Mouse (Mus musculus) bone marrow, adult 2 months (tissue): ENCODE data around the gene Frmpd2. TPM values are rescaled to one million over a fixed set of nuclear protein-coding genes. Genes with fewer than 3 reads are reported as not detected.

Experiments
- H3K27ac ChIP-seq: fragments of 200-500 bp; 2 replicates; pipeline ENCODE4 v1.5.1; 2012; ENCODE audit warnings: low read depth, mild to moderate bottlenecking, control low read depth, inconsistent platforms, low read length; ENCODE audit not compliant: control insufficient read depth, poor library complexity, insufficient read depth
- H3K4me1 ChIP-seq: fragments of 200-500 bp; 2 replicates; pipeline ENCODE4 v1.6.1; 2011; ENCODE audit warnings: low read length; ENCODE audit not compliant: control insufficient read depth, insufficient read depth
- H3K4me3 ChIP-seq: fragments of 200-500 bp; replicated peaks from 2 replicates; pipeline ENCODE3; 2011; ENCODE audit warnings: mild to moderate bottlenecking, low read depth, low read length, control low read depth; ENCODE audit not compliant: control insufficient read depth
- CTCF ChIP-seq: fragments of 200-500 bp; IDR thresholded peaks from 2 replicates; pipeline ENCODE4 v1.5.1; 2011; ENCODE audit warnings: low read length, control low read depth; ENCODE audit not compliant: control insufficient read depth, insufficient read depth
- POLR2A ChIP-seq: fragments of 200-500 bp; IDR thresholded peaks from 2 replicates; pipeline ENCODE4 v1.6.1; 2011; ENCODE audit warnings: low read depth, mild to moderate bottlenecking, control low read depth, low read length, borderline replicate concordance; ENCODE audit not compliant: control insufficient read depth
- WGBS: fragments of 180-500 bp; shearing (Covaris S2); methylation state at CpG from one replicate; pipeline ENCODE4 v1.1.7; 2018; 5-methylcytosine and 5-hydroxymethylcytosine counted together
- polyA plus RNA-seq: library from polyadenylated mRNA; stranded (reverse); fragments of >200 nt; gene quantifications from 2 replicates; pipeline ENCODE4 v1.2.4, GENCODE M21; 2011; ENCODE audit warnings: low replicate concordance; ENCODE audit not compliant: missing spikeins, insufficient read depth, insufficient read length

The Frmpd2 gene
- polyA plus RNA-seq, 1 experiment, result not detected

- Histone ChIP-seq H3K4me1 (no peaks in the 10 kb centered on the region), H3K4me3 (no peak overlapping the region), H3K27ac (no peak overlapping the region)
- whole genome bisulfite sequencing, result 70% methylated on average over 4 of the region's 4 CpGs
- TF ChIP-seq POLR2A, result no peak
- TF ChIP-seq CTCF, result no peak
These were observed 23.7 kb downstream of the Frmpd2 start for GRCm38 (mm10) chr14:33495226-33495625.

GRCm38 (mm10) chr14:33497418-33497817 lies 25.9 kb downstream of the Frmpd2 start:
- WGBS, result 79% methylated on average over 5 of the region's 5 CpGs
- Histone ChIP-seq H3K4me3 (no peak overlapping the region), H3K4me1 (no peaks in the 10 kb centered on the region), H3K27ac (no peak overlapping the region)
- TF ChIP-seq CTCF (no peak), POLR2A (no peak)

GRCm38 (mm10) chr14:33498849-33499248 lies 27.4 kb downstream of the Frmpd2 start:
- 63% methylated on average over 3 of the region's 3 CpGs for WGBS
- TF ChIP-seq CTCF, result no peak
- no peak for TF ChIP-seq POLR2A
- Histone ChIP-seq H3K4me3 (no peak overlapping the region), H3K4me1 (no peaks in the 10 kb centered on the region), H3K27ac (no peak overlapping the region)

DNA sequence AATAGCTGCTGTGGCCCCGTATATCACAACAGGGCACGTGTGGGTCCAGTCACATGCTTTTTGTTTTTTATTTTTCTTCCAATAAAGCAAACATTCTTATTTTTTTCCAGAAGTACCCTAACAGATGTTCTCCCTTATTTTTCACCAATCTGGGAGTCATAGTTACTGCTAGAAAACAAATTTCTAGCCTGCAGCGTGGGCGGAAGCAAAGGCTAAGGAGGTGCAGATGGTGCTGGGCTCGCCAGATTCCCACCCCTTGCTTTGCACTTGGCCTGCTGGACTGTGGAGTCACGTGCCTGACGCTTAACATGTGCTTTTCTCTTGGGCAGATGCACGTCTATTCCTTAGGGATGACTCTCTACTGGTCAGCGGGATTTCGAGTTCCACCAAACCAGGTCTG lies 29.1 kb downstream of the Frmpd2 start:
- no peaks in the 10 kb centered on the region for H3K4me1 ChIP-seq
- 75% methylated on average over 10 of the region's 10 CpGs for WGBS
- no peak overlapping the region for H3K27ac ChIP-seq
- no peak overlapping the region for H3K4me3 ChIP-seq
- TF ChIP-seq POLR2A (no peak), CTCF (no peak)

- 89% methylated on average over 9 of the region's 9 CpGs for WGBS
- TF ChIP-seq CTCF, result no peak
- TF ChIP-seq POLR2A, result no peak
- H3K4me1 ChIP-seq, result no peaks in the 10 kb centered on the region
- no peak overlapping the region for H3K4me3 ChIP-seq
- H3K27ac ChIP-seq, result no peak overlapping the region
These were observed 31.8 kb downstream of the Frmpd2 start for GRCm38 (mm10) chr14:33503311-33503710.

DNA sequence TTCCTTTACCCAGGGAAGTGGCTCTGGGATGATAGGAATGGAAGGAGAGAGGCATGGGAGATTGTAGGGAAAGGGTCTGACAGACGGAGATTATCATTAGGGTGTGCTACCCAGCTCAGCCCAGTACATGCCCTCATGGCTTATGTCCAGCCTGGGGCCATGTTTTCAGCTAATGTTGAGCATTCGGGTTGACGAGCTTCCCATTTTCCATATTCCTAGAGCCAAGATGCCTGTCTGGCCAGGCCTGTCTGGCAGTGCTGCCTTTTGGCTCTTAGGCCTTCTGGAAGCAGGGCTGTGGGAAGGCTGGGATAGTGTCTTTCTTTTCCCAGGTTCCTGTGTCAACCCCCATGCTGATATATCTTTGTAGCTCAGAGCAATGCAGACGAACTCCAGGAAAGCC lies 35.2 kb downstream of the Frmpd2 start:
- Histone ChIP-seq H3K27ac (no peak overlapping the region), H3K4me1 (no peaks in the 10 kb centered on the region), H3K4me3 (no peak overlapping the region)
- 71% methylated on average over 4 of the region's 4 CpGs for WGBS
- no peak for TF ChIP-seq POLR2A
- no peak for TF ChIP-seq CTCF

GRCm38 (mm10) chr14:33508660-33509059 lies 37.2 kb downstream of the Frmpd2 start:
- Histone ChIP-seq H3K4me1 (no peaks in the 10 kb centered on the region), H3K27ac (no peak overlapping the region), H3K4me3 (no peak overlapping the region)
- no peak for TF ChIP-seq POLR2A
- no peak for TF ChIP-seq CTCF
- WGBS, result 63% methylated on average over 1 of the region's 1 CpGs

GRCm38 (mm10) chr14:33513877-33514276 lies 42.4 kb downstream of the Frmpd2 start:
- Histone ChIP-seq H3K4me1 (no peaks in the 10 kb centered on the region), H3K4me3 (no peak overlapping the region), H3K27ac (no peak overlapping the region)
- 47% methylated on average over 5 of the region's 5 CpGs for WGBS
- no peak for TF ChIP-seq CTCF
- no peak for TF ChIP-seq POLR2A

DNA sequence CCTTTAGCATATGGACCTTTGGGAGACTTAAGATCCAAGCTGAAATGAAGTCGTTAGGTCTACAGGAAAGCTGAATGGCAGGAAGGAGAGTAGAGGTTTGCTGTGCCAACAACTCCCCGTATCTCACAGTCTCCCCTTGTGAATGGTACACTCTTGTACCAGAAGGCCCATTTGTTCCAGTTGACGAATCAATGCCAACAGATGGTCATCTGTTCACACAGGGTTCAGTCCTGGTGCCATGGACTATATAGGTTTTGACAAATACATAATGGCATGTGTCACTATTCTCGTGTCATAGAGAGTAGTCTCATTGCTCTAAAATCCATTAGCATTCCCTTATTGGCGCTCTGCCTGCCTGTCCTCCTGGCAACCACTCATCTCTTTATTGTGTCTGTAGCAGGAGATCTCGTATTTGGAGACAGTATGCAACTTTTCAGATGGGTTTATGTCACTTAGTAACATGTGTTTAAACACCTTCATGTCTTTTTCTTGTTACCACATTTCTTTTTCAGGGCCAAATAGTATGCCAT lies 43.3 kb downstream of the Frmpd2 start:
- Histone ChIP-seq H3K4me3 (no peak overlapping the region), H3K4me1 (no peaks in the 10 kb centered on the region), H3K27ac (no peak overlapping the region)
- 71% methylated on average over 6 of the region's 6 CpGs for WGBS
- TF ChIP-seq POLR2A (no peak), CTCF (no peak)
